Mouse (Mus musculus) T-cell, adult 2 months (primary cell): ENCODE measurements around the gene Klf15.

Experiments
- DNase-seq: peaks from one replicate; pipeline ENCODE4 v3.0.0; 2022; ENCODE audit warnings: low spot score

The Klf15 gene

GRCm38 (mm10) chr6:90462181-90462706 lies at the start of gene Klf15:
TSS of gene Klf15 (plus strand) at chr6:90462576.
- DNase-seq = no peak

DNA sequence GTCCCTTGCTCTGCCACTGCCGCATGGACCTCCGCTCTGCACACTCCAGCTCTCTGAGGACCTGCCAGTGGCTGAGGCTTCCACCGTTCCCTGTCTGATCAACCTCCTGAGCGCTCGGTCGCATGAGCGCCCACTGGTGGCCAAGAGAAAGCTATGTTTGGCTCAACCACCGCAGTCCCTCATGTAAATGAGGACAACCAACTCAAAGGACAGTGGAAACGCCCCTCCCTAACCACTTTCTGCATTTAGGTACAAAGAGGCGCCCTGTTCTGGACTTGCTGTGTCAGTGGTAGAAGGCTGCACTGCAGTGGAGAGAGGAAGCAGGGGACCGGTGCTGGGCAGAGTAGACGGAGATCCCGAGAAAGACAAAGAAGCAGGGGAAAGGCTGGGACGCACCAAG lies 39.8 kb upstream of the Klf15 start:
- peak; percentile 69 for DNase-seq

DNA sequence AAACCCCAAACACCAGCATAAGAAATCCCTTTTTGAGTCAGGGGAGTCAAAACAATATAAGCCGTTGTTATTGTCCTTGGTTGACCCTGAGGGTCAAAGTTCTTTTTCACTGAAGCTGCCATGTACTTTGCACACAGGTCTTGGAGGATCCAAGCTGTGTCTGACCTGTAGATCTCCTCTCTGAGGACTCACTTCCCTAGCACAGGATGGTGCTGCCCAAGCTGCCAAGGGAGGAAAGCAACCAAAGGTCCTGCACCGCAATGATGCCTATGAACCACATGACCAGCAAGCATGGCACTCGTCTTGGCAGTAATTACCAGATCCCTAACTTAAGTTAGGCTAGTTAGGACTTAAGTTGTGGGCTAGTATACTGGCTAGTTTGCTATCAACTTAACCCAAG lies 37.0 kb upstream of the Klf15 start:
- no peak for DNase-seq

DNA sequence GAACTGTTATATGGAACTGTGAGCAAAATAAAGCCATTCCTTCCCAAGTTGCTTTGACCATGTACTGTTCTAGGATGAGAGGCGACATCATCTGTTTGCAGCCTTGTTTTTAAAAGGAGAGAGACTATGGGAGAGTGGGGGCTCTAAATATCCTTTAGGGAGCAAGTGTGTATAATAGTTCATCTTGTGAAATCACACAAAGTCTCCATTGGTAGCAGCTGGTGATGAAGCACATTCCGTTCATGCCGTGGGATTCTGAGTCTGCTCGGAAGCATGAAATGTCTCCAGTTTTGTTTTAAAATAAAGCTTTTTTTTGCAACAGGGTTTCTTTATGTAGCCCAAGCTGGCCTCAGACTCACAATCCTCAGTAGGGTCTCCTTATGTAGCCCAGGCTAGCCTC lies 36.4 kb upstream of the Klf15 start:
- DNase-seq = no peak

DNA sequence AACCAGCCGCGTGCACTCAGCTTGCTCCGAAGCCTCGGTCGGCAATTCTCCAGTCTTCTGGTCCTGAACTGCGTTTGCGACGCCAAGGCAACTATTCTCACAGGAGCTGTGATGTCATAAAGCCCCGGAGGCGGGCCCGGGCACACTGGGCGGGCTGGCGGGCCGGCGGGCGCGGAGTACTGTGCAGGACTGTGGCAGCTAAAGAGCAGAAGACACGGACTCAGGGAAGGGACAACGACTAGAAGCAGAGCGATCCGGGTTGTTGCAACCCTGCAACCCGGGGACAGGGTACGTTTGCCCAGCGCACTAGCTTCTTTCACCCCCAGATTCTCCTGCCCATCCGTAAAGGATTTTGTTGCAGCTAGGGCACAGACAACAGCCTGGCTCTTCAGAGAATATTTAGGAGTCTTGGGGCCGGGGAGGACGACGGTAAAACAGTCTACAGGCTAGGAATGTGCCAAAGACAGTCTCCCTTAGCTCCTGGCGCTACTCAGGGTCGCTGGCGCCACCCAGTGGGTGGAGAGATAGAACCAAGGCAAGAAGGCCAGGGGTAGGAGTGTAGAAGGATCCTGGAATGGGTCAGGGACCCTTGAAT lies 33.9 kb upstream of the Klf15 start, which contains the start of gene Cfap100:
Gene Cfap100, minus strand, starts transcription at position 418 of the 595 bp plus-strand sequence.
- peak; percentile 25 for DNase-seq

GRCm38 (mm10) chr6:90429911-90430310 lies 32.5 kb upstream of the Klf15 start:
- DNase-seq = no peak

DNA sequence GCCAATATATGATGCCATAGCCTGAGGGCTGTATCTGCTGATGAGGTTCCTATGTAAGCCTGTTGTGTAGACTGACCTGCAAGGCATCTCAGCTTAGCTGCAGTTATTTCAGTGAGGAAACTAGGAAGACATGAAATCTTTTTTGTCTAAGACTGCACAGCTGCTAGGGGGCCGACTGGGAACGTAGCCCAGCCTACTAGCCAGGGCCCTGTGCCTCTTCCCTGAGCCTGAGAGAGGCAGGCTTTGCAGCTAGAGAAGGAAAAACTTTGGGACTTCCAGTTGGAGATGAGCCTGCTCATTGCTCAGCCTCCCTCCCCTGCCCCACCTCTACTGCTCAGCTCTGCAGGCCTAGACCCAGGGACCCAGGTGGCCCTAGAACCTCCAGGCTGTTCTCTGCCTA lies 30.9 kb upstream of the Klf15 start:
- no peak for DNase-seq

GRCm38 (mm10) chr6:90434687-90435086 lies 27.7 kb upstream of the Klf15 start:
- DNase-seq = no peak

DNA sequence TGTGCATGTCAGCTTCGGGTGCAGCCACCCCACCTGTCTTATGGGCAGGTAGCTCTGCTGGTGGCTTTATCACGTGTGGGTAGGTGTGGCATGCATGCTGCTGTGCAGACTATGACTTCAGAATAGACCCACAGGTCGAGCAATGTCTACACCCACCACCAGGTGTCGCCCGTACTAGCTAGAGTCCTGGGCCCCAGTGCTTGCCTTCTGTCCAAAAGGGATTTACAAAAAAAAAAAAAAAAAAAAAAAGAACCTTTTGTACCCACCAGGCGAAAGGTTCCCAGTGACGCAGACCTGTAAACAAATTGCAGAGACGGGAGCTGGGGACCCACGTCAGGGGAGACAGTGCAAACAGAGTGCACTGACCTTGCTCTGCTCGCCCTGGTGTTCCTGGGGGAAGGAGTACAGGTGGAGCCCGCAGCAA lies 27.2 kb upstream of the Klf15 start:
- peak; percentile 27 for DNase-seq

DNA sequence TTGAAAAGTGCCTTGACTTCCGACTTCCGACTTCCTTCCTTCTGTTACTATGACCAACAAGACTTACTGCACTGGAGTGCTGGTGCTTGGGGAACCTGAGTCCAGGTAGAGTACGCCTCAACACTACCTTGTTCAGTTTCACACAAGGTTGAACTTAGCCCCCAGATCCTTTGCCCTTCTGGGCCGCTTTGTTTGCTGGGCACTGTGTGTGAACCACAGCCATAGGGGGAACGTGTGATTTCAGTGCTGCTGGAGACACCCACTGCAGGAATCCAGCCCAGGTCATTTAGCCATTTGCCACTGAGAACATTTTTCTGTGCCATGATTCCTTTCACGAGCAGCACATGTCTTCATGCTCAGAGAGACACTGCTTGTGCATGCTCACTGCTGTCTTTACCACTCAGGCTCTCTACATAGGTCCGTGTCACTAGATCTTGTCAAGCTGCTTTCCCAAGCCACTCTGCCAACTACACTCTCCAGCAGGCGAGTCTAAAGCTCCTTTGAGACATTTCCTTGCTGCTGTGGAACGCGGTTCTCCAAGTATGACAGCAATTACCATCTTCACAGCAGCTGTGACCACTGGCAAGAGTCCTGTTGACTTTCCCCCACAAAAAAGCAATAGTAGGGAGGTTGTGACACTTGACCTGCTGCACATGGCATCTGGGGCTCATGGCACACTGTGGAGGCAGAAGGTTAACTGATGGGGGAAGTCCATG lies 26.0 kb upstream of the Klf15 start:
- no peak for DNase-seq

DNA sequence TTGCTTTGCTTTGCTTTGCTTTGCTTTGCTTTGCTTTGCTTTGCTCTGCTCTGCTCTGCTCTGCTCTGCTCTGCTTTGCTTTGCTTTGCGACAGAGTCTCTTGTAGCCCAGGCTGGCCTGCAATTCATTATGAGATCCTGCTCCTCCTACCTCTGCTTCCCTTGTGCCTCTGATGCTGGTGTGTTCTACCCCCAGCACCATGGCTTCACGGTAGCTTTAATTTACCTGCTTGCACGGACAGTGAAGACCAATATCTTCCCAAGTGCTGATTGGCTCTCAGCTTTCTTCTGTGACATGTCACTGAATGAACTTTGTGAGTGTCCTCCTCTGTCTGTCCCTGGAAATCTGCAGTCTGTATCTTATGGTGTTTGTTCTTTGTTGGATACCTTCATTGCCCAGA lies 25.3 kb upstream of the Klf15 start:
- DNase-seq = no peak

DNA sequence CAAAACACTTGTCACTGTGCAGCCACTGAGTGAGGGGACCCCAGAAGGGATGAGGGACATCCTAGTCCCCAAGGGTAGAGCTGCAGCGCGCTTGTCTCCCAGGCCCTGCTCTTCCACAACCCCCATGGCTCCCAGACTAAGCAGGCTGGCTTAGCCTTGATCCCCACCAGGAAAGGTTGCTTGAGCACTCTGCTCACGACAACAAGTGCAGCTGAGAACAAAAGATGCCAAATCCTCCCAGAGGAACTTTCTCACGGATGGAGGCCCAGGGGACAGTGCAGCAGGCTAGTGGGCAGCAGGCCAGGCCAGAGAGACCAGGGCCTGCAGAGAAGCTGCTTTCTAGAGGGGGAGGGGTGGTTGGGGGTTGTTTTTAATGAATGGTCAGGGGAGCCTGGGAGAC lies 15.5 kb upstream of the Klf15 start:
- no peak for DNase-seq

DNA sequence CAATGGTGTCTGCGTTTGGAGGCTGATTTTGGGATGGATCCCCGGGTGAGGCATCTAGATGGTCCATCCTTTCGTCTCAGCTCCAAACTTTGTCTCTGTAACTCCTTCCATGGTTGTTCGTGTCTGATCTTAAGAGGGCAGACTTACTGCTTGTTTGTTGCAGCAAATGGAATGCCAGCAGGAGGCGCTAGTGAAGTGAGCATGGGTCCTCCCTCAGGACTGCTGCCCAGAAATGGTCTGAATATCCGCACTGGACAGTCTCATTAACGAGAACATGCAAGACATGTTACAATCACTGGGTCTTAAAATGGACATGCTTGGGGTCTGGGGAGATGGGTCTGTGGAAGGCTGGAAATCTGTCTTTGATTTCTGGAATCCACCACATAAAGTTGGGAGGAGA lies 12.2 kb upstream of the Klf15 start:
- no peak for DNase-seq

GRCm38 (mm10) chr6:90450697-90451096 lies 11.7 kb upstream of the Klf15 start:
- no peak for DNase-seq

GRCm38 (mm10) chr6:90451512-90451911 lies 10.9 kb upstream of the Klf15 start:
- DNase-seq = no peak

GRCm38 (mm10) chr6:90452603-90453002 lies 9.8 kb upstream of the Klf15 start:
- no peak for DNase-seq

- no peak for DNase-seq
Observed at GRCm38 (mm10) chr6:90453751-90454150, 8.6 kb upstream of the Klf15 start.

DNA sequence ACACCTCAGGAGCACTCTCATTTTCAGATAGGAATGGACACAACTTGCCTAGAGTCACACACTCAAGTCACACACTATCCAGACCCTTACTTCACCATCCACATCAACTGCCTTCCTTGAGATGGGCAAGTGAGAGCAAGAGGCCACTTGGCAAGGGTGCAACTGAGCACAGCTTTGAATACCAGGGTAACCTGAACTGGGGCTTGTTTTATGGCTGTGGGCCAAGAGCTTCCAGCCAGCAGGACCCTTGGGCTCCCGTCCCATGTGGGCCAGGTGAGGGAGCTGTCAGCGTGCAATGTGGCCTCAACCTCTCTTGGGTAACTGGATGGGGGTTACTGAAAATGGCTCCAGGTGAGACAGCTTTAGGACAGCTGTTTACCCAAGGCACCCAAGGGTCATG lies 5.0 kb upstream of the Klf15 start:
- DNase-seq = no peak

DNA sequence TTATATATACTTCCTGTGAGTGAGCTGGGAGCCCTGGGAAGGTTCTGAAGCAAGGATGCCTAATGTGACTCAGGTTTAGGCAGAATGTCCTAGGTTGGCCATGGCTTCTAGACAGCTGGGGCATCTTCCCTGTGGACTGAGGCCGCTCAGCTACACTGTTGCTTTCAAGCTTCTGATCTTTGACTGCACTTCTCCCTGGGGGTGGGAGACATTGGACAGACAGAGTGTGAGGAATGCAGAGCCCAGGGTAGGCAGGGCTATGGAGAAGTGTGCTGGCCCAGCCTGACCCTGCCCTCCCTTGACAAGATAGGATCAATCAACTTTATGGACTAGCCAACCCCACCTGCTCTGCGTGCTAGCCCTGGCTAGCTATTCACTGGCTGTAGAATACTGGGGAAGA lies 1.2 kb upstream of the Klf15 start:
- DNase-seq = no peak

DNA sequence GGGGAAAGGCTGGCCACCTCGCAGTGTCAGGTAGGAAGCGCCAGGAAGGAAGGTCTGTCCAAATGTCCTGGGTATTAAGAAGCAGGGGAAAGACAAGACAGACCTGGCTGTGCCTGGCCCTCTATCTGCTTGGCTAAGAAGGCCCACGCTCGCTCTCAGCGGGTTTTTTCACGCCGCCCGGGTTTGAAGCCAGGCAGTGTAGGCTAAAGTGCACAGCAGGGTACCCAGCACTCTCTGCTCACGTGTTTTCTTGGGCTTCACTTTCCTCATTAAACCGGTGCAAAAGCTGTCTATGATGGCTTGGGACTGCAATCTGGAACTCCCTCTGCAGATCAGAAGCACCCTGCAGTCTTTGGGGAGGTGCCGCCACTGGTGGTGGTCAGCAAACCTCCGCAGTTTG lies 605 bp upstream of the Klf15 start:
- no peak for DNase-seq

- no peak for DNase-seq
Observed at GRCm38 (mm10) chr6:90462841-90463227, 458 bp downstream of the Klf15 start.

DNA sequence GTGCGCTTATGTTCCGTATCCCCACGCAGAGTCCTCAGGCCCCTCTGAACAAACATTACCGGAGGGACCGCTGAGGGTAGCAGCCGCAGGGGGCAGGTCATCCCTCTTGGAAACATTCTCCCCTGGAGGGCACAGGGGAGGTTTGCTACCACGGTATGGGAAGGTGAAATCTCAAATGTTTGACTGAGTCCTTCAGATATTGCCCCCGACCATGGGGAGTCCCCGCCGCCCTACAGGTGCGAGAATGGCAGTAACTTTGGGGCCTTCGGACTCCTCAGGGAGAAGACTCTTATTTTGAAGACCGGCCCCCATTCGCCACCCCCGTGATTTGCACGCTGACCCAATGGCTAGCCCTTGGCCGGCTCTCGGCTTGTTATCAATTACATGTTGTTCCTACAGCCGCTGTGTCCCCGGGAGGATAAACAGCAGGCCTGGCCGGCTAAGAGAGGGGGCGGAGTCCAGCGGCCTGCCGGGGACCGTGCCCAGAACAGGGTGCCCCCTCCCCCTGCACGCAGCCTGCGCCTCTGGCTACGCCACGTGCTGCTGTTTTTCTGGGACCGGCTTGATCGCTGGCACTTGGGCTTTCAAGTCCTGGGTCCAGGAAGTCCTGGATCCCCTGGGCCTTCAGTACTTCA lies 969 bp downstream of the Klf15 start:
- DNase-seq = no peak

DNA sequence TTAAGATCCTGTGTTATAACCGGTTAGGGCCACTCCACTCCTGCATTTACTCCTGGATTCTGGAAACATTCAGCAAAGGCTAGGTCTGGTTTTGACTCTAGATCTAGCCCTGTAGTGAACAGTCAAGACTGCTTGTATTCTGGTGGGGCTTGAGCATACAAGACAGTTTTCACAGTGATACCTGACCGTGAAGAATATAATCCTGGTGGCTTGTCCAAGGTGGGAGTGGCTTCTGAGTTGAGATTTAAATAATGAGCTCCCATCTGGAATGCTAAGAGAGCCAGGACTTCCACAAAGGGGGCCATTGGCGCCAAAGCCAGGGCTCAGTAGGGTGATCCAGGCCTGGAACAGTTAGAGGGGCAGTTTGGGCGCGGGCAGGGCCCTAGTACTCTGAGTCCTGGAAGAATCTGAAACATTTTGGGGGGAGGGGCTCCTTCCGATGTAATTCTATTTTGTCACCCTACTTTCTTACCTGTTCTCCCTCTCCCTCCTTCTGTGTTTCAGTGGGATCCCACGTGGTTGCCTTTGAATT lies 1.6 kb downstream of the Klf15 start:
- DNase-seq = no peak
